Mouse (Mus musculus): ENCODE results near the gene Obsl1. TPM values are rescaled to one million over a fixed set of nuclear protein-coding genes. Genes with fewer than 3 reads are reported as not detected.

Obsl1 gene
- total and polyA plus RNA-seq, 3 experiments: 0.47 to 0.84 TPM; not detected in 1

DNA sequence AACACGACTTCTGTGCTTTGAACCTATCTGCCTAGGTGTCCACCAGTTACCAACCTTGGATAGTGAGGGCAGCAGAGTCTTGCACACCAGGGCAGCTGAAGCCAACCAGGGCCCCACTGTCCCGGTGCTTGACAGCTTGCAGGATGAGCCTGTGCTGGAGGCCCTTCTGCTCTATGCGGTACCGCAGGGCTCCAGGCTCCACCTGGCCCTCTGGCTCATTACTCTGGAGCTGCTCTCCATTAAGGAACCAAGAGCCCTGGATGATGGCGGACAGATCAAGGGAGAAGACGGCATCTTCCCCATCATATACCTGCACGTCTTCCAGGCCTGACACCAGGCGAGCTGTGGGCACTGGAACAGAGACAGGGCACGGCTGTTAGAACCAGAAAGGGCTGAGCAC, 4.3 kb downstream of the Obsl1 start:
- peaks cover 13% of the 10 kb centered on the region for H3K9me3 ChIP-seq (replicated peaks; ENCODE audit: low read length)
- no peak overlapping the region for H3K4me3 ChIP-seq (replicated peaks in 1 of 3; ENCODE audit: low read depth in 2 of 3, low read length in 2 of 3, poor library complexity in 1 of 3)
- DNase-seq (ENCODE audit: extremely low read depth): no peak
- TF ChIP-seq JUN (IDR thresholded peaks at IDR 0.05; ENCODE audit: insufficient read depth, low read depth, low read length): no peak
- peaks cover 15% of the 10 kb centered on the region for H3K27me3 ChIP-seq (replicated peaks)
- in situ Hi-C loops (cut with MboI; ENCODE audit: low pct_ligation_motif_present, low pct_unique_long_range_greater_than_20kb, low sequenced_read_pairs) (no loop called here), dilution Hi-C loops (cut with MboI; ENCODE audit: extremely low pct_ligation_motif_present, extremely low pct_unique_long_range_greater_than_20kb, low sequenced_read_pairs) (no loop called here)
- H3K9ac ChIP-seq (ENCODE audit: insufficient read depth, low read depth): no peak overlapping the region
- H3K27ac ChIP-seq (ENCODE audit: insufficient read depth, low read depth): no peak overlapping the region
- no peaks in the 10 kb centered on the region for H3K79me2 ChIP-seq (replicated peaks; ENCODE audit: control insufficient read depth, extremely low read depth, insufficient read depth, poor library complexity, severe bottlenecking)
- H3K4me2 ChIP-seq (ENCODE audit: insufficient read depth, low read depth, poor library complexity, severe bottlenecking): no peak overlapping the region
- H3K4me1 ChIP-seq (ENCODE audit: control insufficient read depth in 1 of 2, insufficient read depth in 2 of 2): peaks cover 6 to 20% of the 10 kb centered on the region in 2 experiments
- H3K36me3 ChIP-seq (replicated peaks in 1 of 2; ENCODE audit: control insufficient read depth in 1 of 2, insufficient read depth in 1 of 2, low read length in 1 of 2): no peaks in the 10 kb centered on the region

- H3K27ac ChIP-seq (ENCODE audit: insufficient read depth, low read depth): 0 out of 2 replicates have a peak overlapping the region, but pooled peaks have one; percentile 25
- in situ Hi-C loops (cut with MboI; ENCODE audit: low pct_ligation_motif_present, low pct_unique_long_range_greater_than_20kb, low sequenced_read_pairs): loop anchor here (5.0 kb wide), 1 partner anchor 63 kb away; no protein-coding TSS in a partner anchor
- H3K4me1 ChIP-seq (ENCODE audit: control insufficient read depth in 1 of 2, insufficient read depth in 2 of 2): peaks cover 6 to 23% of the 10 kb centered on the region in 2 experiments
- no peaks in the 10 kb centered on the region for H3K36me3 ChIP-seq (replicated peaks in 1 of 2; ENCODE audit: control insufficient read depth in 1 of 2, insufficient read depth in 1 of 2, low read length in 1 of 2)
- peak; percentile 48 for DNase-seq (ENCODE audit: extremely low read depth)
- no peaks in the 10 kb centered on the region for H3K79me2 ChIP-seq (replicated peaks; ENCODE audit: control insufficient read depth, extremely low read depth, insufficient read depth, poor library complexity, severe bottlenecking)
- peaks cover 3% of the 10 kb centered on the region for H3K9me3 ChIP-seq (replicated peaks; ENCODE audit: low read length)
- dilution Hi-C loops (cut with MboI; ENCODE audit: extremely low pct_ligation_motif_present, extremely low pct_unique_long_range_greater_than_20kb, low sequenced_read_pairs): no loop called here
- H3K27me3 ChIP-seq (replicated peaks): peaks cover 17% of the 10 kb centered on the region
- peak; percentile 35 to 75 for TF ChIP-seq CTCF (conservative IDR thresholded peaks at IDR 0.05 in 1 of 2, IDR thresholded peaks at IDR 0.05 in 1 of 2; ENCODE audit: low read depth in 2 of 2, low read length in 2 of 2)
- TF ChIP-seq SMC3 (IDR thresholded peaks at IDR 0.05; ENCODE audit: low read depth, low read length): peak; percentile 68
- TF ChIP-seq UBTF (IDR thresholded peaks at IDR 0.05; ENCODE audit: low read depth, low read length): no peak
- peak; percentile 53 for TF ChIP-seq RAD21 (IDR thresholded peaks at IDR 0.05; ENCODE audit: low read depth, low read length)
- H3K4me3 ChIP-seq (replicated peaks in 1 of 3; ENCODE audit: low read depth in 2 of 3, low read length in 2 of 3, poor library complexity in 1 of 3): no peak overlapping the region
- no peak overlapping the region for H3K4me2 ChIP-seq (ENCODE audit: insufficient read depth, low read depth, poor library complexity, severe bottlenecking)
- H3K9ac ChIP-seq (ENCODE audit: insufficient read depth, low read depth): no peak overlapping the region
Measured at GRCm38 (mm10) chr1:75499441-75499840, 6.8 kb downstream of the Obsl1 start.

GRCm38 (mm10) chr1:75498897-75499296, 7.4 kb downstream of the Obsl1 start:
- no peak overlapping the region for H3K9ac ChIP-seq (ENCODE audit: insufficient read depth, low read depth)
- no peaks in the 10 kb centered on the region for H3K36me3 ChIP-seq (replicated peaks in 1 of 2; ENCODE audit: control insufficient read depth in 1 of 2, insufficient read depth in 1 of 2, low read length in 1 of 2)
- peaks cover 17% of the 10 kb centered on the region for H3K27me3 ChIP-seq (replicated peaks)
- in situ Hi-C loops (cut with MboI; ENCODE audit: low pct_ligation_motif_present, low pct_unique_long_range_greater_than_20kb, low sequenced_read_pairs): loop anchor here (5.0 kb wide), 1 partner anchor 63 kb away; no protein-coding TSS in a partner anchor
- peaks cover 6 to 23% of the 10 kb centered on the region in 2 experiments for H3K4me1 ChIP-seq (ENCODE audit: control insufficient read depth in 1 of 2, insufficient read depth in 2 of 2)
- peak; percentile 82 for DNase-seq (ENCODE audit: extremely low read depth)
- H3K27ac ChIP-seq (ENCODE audit: insufficient read depth, low read depth): peak overlapping the region; percentile 25
- no peaks in the 10 kb centered on the region for H3K79me2 ChIP-seq (replicated peaks; ENCODE audit: control insufficient read depth, extremely low read depth, insufficient read depth, poor library complexity, severe bottlenecking)
- peak; percentile 41; the same call in 1 of the 2 replicates for TF ChIP-seq EP300 (IDR thresholded peaks at IDR 0.05; ENCODE audit: low read length)
- no peak for TF ChIP-seq ZKSCAN1 (IDR thresholded peaks at IDR 0.05; ENCODE audit: borderline replicate concordance, low read depth, low read length)
- peak; percentile 47 for TF ChIP-seq BHLHE40 (IDR thresholded peaks at IDR 0.05; ENCODE audit: low read depth, low read length)
- TF ChIP-seq ETS1 (conservative IDR thresholded peaks at IDR 0.05; ENCODE audit: low read depth, low read length): peak; percentile 87
- TF ChIP-seq IRF4 (IDR thresholded peaks at IDR 0.05; ENCODE audit: low read depth, low read length): peak; percentile 58
- no peak for TF ChIP-seq KAT2A (IDR thresholded peaks at IDR 0.05; ENCODE audit: insufficient replicate concordance, low read length)
- TF ChIP-seq NRF1 (IDR thresholded peaks at IDR 0.05; ENCODE audit: low read depth, low read length): 0 out of 2 replicates have a peak, but pooled peaks have one; percentile 26
- no peak for TF ChIP-seq MYC (IDR thresholded peaks at IDR 0.05; ENCODE audit: low read depth, low read length)
- H3K4me3 ChIP-seq (replicated peaks in 1 of 3; ENCODE audit: low read depth in 2 of 3, low read length in 2 of 3, poor library complexity in 1 of 3): no peak overlapping the region
- no peak overlapping the region for H3K4me2 ChIP-seq (ENCODE audit: insufficient read depth, low read depth, poor library complexity, severe bottlenecking)
- H3K9me3 ChIP-seq (replicated peaks; ENCODE audit: low read length): peaks cover 3% of the 10 kb centered on the region
- dilution Hi-C loops (cut with MboI; ENCODE audit: extremely low pct_ligation_motif_present, extremely low pct_unique_long_range_greater_than_20kb, low sequenced_read_pairs): no loop called here
